Mouse (Mus musculus): Measurements from ENCODE around the gene Gpr3.

Gene Gpr3

GRCm38 (mm10) chr4:133233285-133233976 is 21.1 kb upstream of the Gpr3 start:
- DNase-seq (ENCODE audit: low spot score in 2 of 2), result peak in 1 of 2 experiments; percentile 43

DNA sequence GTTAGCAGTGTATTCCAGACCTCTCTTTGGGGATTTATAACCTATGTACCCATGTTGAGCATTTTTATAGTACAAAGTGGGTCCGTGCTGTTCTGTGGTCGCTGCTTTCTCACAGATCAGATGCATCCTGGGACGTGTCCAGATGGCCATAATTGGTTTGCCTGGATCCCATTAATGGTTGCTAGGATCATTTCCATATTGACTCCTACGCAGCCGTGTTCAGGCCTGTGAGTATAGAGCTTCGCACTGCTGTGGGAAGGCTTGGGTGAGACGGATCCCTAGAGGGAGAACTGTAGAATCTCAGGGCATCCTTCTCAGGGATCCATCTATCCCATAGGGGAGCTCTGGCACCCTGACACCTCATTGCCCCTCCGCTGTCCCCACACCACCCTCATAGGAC is 17.2 kb upstream of the Gpr3 start:
- no peak for DNase-seq (ENCODE audit: low spot score in 2 of 2)

DNA sequence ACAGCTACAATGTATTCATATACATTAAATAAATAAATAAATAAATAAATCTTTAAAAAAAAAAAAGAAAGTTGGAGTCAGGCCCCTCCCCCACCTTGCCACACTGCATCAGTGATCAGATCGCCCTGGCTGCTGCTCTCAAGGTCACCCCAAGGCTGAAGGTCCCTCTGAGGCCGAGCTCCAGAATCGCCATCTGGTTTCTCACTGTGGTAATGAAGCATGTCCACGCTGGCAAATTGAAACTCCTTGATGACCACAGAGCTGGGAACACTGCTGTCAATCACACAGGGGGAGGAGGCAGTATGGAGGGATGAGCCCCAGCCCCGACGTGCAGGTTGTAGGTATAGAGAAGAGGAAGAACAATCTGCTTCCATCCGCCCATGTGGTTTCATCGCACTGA is 15.3 kb upstream of the Gpr3 start:
- no peak for DNase-seq (ENCODE audit: low spot score in 2 of 2)

- DNase-seq (ENCODE audit: low spot score in 2 of 2), result no peak
Measured at GRCm38 (mm10) chr4:133226073-133226472, 13.7 kb upstream of the Gpr3 start.

DNA sequence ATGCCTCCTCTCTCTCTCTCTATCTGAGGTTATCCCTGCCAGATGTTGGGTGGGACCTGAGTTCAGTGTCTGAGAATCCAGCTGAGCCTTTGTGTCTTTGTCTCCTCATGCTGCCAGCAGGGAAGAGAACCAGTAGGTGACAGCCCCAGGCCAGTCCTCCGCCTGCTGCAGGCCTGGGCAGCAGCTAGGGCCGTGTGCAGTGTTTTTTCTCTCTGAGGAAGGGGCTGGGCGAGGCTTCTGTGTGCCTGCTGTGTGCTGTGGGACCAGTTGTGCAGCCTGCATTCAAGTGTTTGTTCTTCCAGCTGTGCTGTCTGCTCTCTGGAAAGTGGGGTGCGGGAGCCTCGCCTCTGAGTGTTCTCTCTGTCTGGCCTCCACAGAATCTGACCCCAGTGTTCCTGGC is 11.5 kb upstream of the Gpr3 start:
- DNase-seq (ENCODE audit: low spot score in 2 of 2), result no peak

- DNase-seq (ENCODE audit: low spot score in 2 of 2), result no peak
Measured at GRCm38 (mm10) chr4:133221701-133222100, 9.4 kb upstream of the Gpr3 start.

- peak; percentile 40 to 54 for DNase-seq (ENCODE audit: low spot score in 2 of 2)
Measured at GRCm38 (mm10) chr4:133220656-133221055, 8.3 kb upstream of the Gpr3 start.

DNA sequence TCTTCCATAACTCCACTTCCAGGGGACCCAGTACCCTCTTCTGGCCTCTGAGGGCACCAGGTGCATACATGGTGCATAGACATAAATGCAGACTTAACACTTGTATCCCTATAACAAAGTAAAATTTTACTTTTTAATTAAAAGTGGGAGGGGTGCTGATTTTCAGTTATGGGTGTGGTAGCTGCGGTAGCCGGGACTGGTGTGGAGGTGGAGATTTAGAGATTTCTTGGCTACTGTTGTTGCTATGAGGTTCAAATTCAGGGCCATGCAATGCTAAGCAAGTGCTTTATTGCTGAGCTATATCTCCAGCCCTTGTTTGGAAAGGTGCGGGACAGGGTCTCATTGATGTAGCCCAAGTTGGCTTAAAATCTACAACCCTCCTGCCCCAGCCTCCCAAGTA is 6.4 kb upstream of the Gpr3 start:
- no peak for DNase-seq (ENCODE audit: low spot score in 2 of 2)

- peak in 1 of 2 experiments; percentile 44 for DNase-seq (ENCODE audit: low spot score in 2 of 2)
Measured at GRCm38 (mm10) chr4:133217641-133218040, 5.3 kb upstream of the Gpr3 start.

DNA sequence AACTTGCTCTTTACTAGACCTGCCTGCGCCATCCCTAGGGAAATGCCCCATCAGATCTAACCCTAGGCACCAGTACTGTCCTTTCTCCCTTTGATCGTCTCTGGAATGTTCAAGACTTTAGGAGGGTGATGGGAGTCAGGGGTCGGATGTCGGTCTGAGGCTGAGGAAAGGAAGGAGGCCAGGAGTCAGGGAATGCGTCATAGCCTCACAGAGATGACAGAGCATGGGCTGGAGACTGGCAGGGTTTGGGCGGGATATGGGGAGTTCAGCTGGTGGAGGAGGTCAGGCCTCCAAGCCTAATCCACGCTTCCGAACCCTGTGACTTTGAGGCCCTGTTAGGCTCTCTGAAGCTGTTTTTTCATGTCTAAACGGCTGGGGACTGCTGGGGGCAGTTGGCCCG is 1.3 kb upstream of the Gpr3 start:
- DNase-seq (ENCODE audit: low spot score in 2 of 2), result no peak

GRCm38 (mm10) chr4:133213268-133213590 is 893 bp upstream of the Gpr3 start:
- no peak for DNase-seq (ENCODE audit: low spot score in 2 of 2)

GRCm38 (mm10) chr4:133212562-133213267 is 379 bp upstream of the Gpr3 start:
- DNase-seq (ENCODE audit: low spot score in 2 of 2), result peak; percentile 57 to 78

- no peak for DNase-seq (ENCODE audit: low spot score in 2 of 2)
Measured at GRCm38 (mm10) chr4:133210788-133211390, 1.4 kb downstream of the Gpr3 start.

- DNase-seq (ENCODE audit: low spot score in 2 of 2), result no peak
Measured at GRCm38 (mm10) chr4:133210023-133210787, 2.1 kb downstream of the Gpr3 start.

GRCm38 (mm10) chr4:133209366-133209765 is 3.0 kb downstream of the Gpr3 start:
- DNase-seq (ENCODE audit: low spot score in 2 of 2), result peak in 1 of 2 experiments; percentile 54

- no peak for DNase-seq (ENCODE audit: low spot score in 2 of 2)
Measured at GRCm38 (mm10) chr4:133204379-133204778, 8.0 kb downstream of the Gpr3 start.

DNA sequence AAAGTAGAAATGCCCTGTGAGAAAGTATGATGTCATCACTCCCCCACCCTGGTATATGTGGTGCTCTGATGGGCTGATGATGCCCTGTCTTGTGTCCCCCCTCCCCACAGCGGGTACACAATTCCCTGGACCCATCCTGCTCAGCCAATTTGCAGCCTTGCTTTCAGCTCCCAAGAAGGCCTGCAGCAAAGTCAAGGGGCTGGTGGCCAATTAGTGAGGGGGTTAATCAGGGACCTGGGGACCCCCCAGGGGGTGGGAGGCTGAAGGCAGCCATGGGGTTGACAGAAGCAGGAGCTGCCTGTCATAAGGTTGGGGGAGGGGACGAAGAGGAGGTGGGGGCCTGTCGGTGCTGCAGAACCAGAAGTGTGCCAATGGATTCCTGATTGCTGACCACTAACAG is 8.7 kb downstream of the Gpr3 start:
- DNase-seq (ENCODE audit: low spot score in 2 of 2), result no peak

- DNase-seq (ENCODE audit: low spot score in 2 of 2), result no peak
Measured at GRCm38 (mm10) chr4:133202254-133202653, 10.1 kb downstream of the Gpr3 start.

DNA sequence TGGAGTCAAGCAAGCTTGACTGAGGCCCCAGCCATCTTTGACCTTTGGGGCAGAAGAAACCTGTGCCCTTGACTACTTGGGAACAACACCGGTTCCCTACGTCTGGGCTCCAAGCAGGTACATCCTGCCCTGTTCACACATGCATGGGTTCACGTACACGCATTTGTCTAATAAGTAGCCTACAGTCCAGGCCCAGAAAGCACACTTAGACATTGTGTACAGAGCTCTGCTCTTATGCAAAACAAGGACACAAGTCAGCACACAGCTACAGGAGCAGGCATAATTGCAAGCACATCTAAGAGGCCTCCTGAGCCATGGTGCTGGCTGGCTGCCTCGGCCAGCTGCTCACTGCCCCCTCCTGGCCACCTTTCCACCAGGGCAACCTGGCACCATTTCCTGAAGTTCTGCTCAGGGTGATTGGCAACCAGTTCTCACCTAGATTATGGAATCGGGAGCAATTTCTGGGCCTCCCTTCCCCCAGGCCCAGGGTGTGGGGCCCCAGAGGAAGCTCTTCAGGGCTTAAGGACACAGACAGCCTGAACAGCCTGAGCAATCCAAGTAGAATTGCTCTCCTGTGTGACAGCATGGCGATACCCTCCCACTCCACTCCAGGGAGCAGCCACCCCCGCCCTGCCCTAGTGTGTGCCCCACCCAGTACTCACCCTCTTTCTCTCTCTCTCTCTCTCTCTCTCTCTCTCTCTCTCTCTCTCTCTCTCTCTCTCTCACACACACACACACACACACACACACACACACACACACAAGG is 11.1 kb downstream of the Gpr3 start:
- peak; percentile 52 to 77 for DNase-seq (ENCODE audit: low spot score in 2 of 2)

DNA sequence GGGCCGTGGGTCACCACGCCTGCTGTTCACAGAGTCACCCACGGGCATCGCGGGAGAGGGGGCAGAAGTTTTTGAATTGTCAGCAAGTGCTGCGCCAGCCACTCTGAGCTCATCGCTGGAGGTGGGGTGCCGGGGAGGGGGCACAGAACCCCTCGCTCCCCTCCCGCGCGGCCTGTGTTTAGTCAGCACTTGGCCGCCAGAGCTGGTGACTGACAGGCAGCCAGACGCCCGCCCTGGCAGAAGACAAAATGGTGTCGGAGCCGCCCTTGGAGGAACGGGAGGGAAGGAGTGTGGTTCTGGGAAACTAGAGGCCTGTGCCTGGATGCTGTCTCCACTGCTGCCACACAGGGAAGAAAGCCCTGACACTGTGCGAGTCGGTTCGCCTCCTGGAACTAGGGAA is 12.0 kb downstream of the Gpr3 start:
- DNase-seq (ENCODE audit: low spot score in 2 of 2), result peak in 1 of 2 experiments; percentile 55

DNA sequence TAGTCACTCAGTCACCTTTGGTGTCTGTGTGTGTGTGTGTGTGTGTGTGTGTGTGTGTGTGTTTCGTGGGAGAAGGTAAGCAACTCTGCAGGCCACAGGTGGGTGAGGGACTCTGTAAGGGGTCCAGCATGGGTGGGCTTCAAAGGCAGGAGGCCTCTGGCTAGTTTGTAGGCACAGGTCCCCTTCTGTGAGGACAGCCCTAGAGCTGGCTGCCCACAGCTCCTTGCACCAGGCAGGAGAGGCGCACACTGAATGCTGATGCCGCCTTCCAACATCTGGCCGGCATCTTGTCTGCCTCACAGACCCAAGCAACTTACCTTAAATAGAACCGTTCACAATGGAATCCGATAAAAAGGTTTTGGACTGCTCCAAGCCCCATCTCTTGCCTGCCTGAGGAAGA is 12.6 kb downstream of the Gpr3 start:
- DNase-seq (ENCODE audit: low spot score in 2 of 2), result no peak

Data from urinary bladder, postnatal 36 days (tissue).